Mouse (Mus musculus): ENCODE results near the gene Sf3b3.

DNA sequence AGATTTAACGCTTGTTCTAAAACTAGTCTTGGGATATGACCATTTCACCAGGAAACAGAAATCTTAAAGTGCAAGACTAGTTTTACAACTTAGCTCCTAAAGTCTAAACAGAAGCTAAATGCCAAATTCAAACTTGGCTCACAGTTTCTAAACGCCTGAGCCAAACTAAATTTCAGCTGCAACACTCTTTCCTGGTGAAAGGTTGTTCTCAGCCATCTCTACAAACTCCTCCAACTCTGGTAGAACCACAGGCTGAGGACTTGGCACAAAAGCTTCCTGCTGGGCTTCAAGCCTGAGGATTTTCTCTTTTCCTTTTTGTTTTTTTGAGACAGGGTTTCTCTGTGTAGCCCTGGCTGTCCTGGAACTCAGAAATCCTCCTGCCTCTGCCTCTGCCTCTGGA, 26.3 kb downstream of the Sf3b3 start:
- no peak for TF ChIP-seq CTCF (IDR thresholded peaks at IDR 0.05; ENCODE audit: low read depth, low read length)
- no peak for TF ChIP-seq POLR2A (IDR thresholded peaks at IDR 0.05; ENCODE audit: extremely low read depth, insufficient read depth, low read length)

All from liver, adult 2 months (tissue).